Mouse (Mus musculus) intestine, embryonic 15.5 days (tissue): Measurements from ENCODE around the gene Gm7029. TPM values are rescaled to one million over a fixed set of nuclear protein-coding genes. Genes with fewer than 3 reads are reported as not detected.
"Not testable (repeated sequence)": the region's sequence is repeated elsewhere in the genome, so short reads cannot be mapped to it uniquely, and the experiment has no call there.

ENCODE experiments used
- ATAC-seq: fragments of 200-750 bp; cut with Nextera tagmentation; 2 replicates; pipeline ENCODE4 v1.8.0; 2017; ENCODE audit warnings: moderate TSS enrichment, moderate library complexity
- H3K27ac ChIP-seq: fragments of 300-500 bp; sonication (generic); 2 replicates; pipeline ENCODE4 v1.5.1; 2015; ENCODE audit warnings: mild to moderate bottlenecking, inconsistent platforms
- H3K27me3 ChIP-seq: fragments of 300-500 bp; sonication (generic); replicated peaks from 2 replicates; pipeline ENCODE4 v1.6.1; 2015; ENCODE audit warnings: inconsistent platforms
- H3K36me3 ChIP-seq: fragments of 300-500 bp; sonication (generic); 2 replicates; pipeline ENCODE4 v1.6.1; 2015; ENCODE audit warnings: inconsistent platforms
- H3K4me1 ChIP-seq: fragments of 300-500 bp; sonication (generic); replicated peaks from 2 replicates; pipeline ENCODE4 v1.6.1; 2015; ENCODE audit warnings: inconsistent platforms
- H3K4me2 ChIP-seq: fragments of 300-500 bp; sonication (generic); replicated peaks from 2 replicates; pipeline ENCODE4 v1.6.1; 2015; ENCODE audit warnings: mild to moderate bottlenecking, inconsistent platforms
- H3K4me3 ChIP-seq: fragments of 300-500 bp; sonication (generic); replicated peaks from 2 replicates; pipeline ENCODE4 v1.5.1; 2015; ENCODE audit warnings: inconsistent platforms
- H3K9ac ChIP-seq: fragments of 300-500 bp; sonication (generic); 2 replicates; pipeline ENCODE4 v1.6.1; 2015; ENCODE audit warnings: inconsistent platforms
- H3K9me3 ChIP-seq: fragments of 300-500 bp; sonication (generic); 2 replicates; pipeline ENCODE4 v1.6.1; 2016; ENCODE audit warnings: inconsistent platforms
- WGBS: fragments of 180-500 bp; shearing (Covaris S2); methylation state at CpG from one replicate; pipeline ENCODE4 v1.1.7; 2015; 5-methylcytosine and 5-hydroxymethylcytosine counted together
- polyA plus RNA-seq: library from polyadenylated mRNA; unstranded; fragments of >200 nt; fragmentation: Nextera tagmentation; extraction: Ambion mirVana; gene quantifications from 2 replicates; pipeline ENCODE4 v1.2.1, GENCODE M21; 2015

Gene Gm7029
- polyA plus RNA-seq, 1 experiment from 2014 or later: not detected

DNA sequence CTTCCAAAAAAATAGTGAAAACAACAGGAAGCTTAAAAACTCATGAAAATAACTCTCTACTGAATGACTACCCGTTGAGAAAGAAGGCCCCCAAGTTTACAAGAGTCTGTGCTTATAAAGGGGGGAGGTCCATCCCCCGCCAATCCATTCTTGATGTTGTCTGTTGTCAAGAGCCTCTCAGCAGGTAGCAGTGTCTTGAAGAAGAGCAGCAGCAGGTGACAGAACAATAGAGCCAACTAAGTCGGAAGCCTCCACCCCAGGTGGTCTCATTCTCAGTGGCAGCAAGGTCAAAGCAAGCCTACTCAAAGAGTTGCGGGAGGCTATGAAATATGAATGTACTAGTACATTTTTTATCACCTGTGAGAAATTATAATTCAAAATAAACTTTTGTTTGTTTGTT is 15.8 kb upstream of the Gm7029 start:
- no peaks in the 10 kb centered on the region; the same call in 1 of the 2 replicates for H3K9me3 ChIP-seq
- H3K27ac ChIP-seq: no peak overlapping the region
- no peaks in the 10 kb centered on the region for H3K4me1 ChIP-seq
- no peaks in the 10 kb centered on the region for H3K27me3 ChIP-seq
- no peak for ATAC-seq
- H3K4me2 ChIP-seq: no peak overlapping the region
- no peak overlapping the region for H3K9ac ChIP-seq
- 85% methylated on average over 4 of the region's 4 CpGs for WGBS
- H3K36me3 ChIP-seq: no peaks in the 10 kb centered on the region
- no peak overlapping the region for H3K4me3 ChIP-seq

DNA sequence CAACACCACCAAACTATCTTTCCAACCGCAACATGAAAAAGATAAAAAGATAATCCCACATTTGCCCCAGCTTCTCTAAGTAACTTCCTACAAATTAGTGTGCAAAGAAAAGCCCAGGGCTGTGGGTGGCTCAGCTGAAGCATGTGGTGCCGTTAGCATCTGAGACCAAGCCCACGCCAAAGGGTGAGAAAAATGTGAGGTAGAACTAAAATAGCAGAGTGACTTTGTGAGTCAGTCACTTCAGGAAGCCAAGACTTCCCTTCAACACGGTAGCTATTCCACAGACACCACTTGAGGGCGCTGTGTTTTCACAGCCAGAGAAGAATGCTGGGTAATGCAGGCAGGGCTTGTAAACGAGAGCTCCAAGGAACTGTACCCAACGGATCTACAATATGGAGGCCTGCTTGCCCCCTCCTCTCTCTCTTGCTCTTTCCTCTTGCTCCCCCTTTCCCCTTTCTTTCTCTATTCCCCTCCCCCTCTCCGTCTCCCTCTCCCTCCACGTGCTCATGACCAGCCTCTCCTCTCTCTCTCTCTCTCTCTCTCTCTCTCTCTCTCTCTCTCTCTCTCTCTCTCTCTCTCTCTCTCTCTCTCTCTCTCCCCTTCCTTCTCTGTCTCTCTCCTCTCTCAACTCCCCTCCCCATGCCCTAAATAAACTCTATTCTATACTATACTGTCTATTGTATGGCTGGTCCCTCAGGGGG is 8.2 kb upstream of the Gm7029 start:
- H3K4me2 ChIP-seq: no peak overlapping the region

DNA sequence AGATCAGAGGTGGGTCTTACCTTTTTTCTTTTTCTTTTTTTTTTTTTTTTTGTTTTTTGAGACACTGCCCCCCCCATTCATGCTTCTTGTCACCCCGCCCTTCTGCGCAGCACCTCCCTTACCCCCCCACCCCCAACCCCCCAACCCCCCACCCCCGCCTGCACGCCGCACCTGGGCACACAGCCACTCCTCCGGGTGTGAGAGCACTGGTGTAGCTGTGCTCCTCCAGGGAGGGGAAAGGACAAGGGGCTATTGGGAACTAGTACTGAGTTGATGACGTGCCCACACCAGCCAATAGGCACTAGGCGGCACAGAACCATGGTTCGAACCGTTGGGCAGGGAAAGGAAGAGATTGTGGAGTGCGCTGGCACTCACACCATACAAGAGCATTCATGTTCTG is 774 bp downstream of the Gm7029 start:
- WGBS: 84% methylated on average over 11 of the region's 11 CpGs
- H3K27me3 ChIP-seq: no peaks in the 10 kb centered on the region
- H3K36me3 ChIP-seq: 0 out of 2 replicates have a peak, but pooled peaks cover 3% of the 10 kb centered on the region
- no peak overlapping the region for H3K4me3 ChIP-seq
- no peaks in the 10 kb centered on the region for H3K9me3 ChIP-seq
- H3K27ac ChIP-seq: no peak overlapping the region
- no peak overlapping the region for H3K9ac ChIP-seq
- ATAC-seq: no peak
- no peak overlapping the region for H3K4me2 ChIP-seq
- no peaks in the 10 kb centered on the region for H3K4me1 ChIP-seq

More for the DNA sequence above, 8.2 kb upstream of the Gm7029 start:
- Histone ChIP-seq H3K27me3 (no peaks in the 10 kb centered on the region), H3K9me3 (no peaks in the 10 kb centered on the region), H3K9ac (no peak overlapping the region), H3K4me1 (no peaks in the 10 kb centered on the region), H3K4me3 (no peak overlapping the region), H3K36me3 (no peaks in the 10 kb centered on the region), H3K27ac (no peak overlapping the region)
- ATAC-seq: no peak
- WGBS: 45% methylated on average over 9 of the region's 9 CpGs

DNA sequence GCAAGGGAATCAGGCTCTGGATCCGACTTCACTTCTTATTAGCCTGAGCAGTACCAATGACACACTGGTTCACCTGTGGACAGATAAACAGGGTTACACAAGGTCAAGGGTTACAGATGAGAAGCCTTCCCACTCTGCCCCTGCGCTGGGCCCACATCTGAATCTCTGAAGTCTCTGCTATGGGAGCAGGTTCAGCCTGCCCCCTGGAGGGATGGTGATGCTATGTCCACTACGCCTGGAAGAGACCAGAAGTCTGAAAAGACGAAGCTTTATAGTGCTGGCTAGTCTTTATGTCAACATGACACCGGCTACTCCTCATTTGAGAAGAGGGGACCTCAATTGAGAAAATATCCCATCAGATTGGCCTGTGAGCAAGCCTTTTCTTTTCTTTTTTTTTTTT is 2.2 kb downstream of the Gm7029 start:
- H3K36me3 ChIP-seq, H3K9me3 ChIP-seq, H3K4me3 ChIP-seq, H3K27me3 ChIP-seq, H3K4me1 ChIP-seq, H3K27ac ChIP-seq, ATAC-seq, H3K4me2 ChIP-seq, H3K9ac ChIP-seq: not testable (repeated sequence)
- WGBS: 78% methylated on average over 5 of the region's 5 CpGs

DNA sequence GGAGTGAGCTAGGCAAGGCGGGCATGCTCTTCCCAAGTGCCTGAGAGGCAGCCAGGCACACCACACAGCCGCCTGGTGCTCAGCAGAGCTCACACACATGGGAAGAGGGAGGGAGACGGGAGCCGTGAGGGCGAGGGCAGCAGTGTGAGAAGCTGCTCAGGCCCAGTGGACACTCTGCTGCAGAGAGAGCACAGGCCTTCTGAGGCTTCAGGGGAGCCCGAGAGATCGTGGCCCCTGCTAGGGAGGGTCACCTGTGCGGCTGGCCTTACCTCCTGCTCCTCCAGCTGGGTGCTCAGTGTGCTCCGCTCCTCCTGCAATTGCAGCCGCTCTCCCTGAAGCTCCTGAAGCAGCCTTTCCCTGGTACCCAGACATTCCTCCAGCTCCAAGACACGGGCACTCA is 10.7 kb downstream of the Gm7029 start:
- peaks cover 18% of the 10 kb centered on the region for H3K36me3 ChIP-seq
- 95% methylated on average over 10 of the region's 11 CpGs for WGBS
- not testable (repeated sequence) for H3K4me1 ChIP-seq, H3K4me2 ChIP-seq, ATAC-seq, H3K9ac ChIP-seq, H3K4me3 ChIP-seq, H3K27ac ChIP-seq, H3K27me3 ChIP-seq, H3K9me3 ChIP-seq

DNA sequence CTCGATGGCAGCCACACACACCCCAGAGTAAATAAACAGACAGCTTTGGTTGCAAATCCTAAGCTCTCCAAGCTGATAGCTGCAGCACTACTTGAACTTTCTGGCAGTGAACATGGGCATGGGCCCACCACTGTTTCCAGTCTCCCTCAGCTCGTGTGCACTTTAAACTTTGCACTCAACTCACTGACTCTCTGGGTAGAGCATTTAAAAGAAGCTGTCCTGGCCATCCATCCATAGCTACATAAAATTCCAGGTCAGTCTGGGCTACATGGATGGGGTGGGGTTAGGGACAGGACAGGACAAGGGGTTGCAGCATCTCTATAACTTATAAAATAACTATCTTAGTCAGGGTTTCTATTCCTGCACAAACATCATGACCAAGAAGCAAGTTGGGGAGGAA is 14.2 kb downstream of the Gm7029 start:
- not testable (repeated sequence) for H3K27me3 ChIP-seq, H3K4me3 ChIP-seq, ATAC-seq, H3K9ac ChIP-seq, H3K27ac ChIP-seq, H3K4me1 ChIP-seq, H3K36me3 ChIP-seq, H3K9me3 ChIP-seq, H3K4me2 ChIP-seq
- 30% methylated on average over 2 of the region's 2 CpGs for WGBS

DNA sequence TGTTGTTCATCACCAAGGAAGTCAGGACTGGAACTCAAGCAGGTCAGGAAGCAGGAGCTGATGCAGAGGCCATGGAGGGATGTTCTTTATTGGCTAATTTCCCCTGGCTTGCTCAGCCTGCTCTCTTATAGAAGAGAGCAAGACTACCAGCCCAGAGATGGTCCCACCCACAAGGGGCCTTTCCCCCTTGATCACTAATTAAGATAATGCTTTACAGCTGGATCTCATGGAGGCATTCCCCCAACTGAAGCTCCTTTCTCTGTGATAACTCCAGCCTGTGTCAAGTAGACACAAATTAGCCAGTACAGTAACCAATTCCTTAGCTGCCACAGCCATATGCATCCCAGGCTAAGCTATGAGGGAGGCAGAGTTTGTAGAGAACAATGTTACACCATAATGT is 14.6 kb downstream of the Gm7029 start:
- not testable (repeated sequence) for H3K36me3 ChIP-seq, H3K9me3 ChIP-seq, H3K4me3 ChIP-seq, H3K27ac ChIP-seq, H3K9ac ChIP-seq, H3K4me1 ChIP-seq, ATAC-seq, H3K27me3 ChIP-seq
- H3K4me2 ChIP-seq: peak overlapping the region; percentile 64; the same call in 1 of the 2 replicates

DNA sequence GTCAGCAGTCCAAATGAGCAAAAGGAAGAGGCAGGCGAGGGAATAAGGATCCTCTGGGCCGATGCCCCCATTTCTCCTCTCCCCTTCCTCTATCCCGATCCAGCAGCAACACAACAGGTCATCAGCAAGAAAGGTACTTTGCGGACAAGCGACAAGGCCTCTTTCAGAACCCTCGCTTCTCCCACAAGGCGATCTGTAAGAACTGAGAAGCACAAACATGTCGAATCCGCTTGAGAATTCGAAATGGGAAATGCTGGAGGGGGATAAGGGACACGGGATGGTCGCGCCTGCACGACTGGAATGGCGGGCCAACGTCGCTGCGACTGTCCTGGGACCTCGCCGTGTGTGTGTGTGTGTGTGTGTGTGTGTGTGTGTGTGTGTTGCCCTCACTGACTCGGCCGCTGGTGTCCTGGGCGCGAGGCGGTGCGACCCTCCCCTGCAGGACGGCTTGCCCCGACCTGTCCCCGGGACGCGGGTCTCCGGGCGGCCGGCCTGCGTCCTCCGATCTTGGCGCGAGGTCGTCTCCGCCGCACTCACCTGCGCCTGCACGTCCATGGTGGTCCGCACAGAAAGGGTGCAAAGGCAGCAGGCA is 16.4 kb downstream of the Gm7029 start:
- WGBS: under 1% methylated on average over 36 of the region's 44 CpGs
- not testable (repeated sequence) for H3K9me3 ChIP-seq, H3K4me1 ChIP-seq, H3K27me3 ChIP-seq, H3K36me3 ChIP-seq
- Histone ChIP-seq H3K27ac (peak overlapping the region; percentile 36; the same call in 1 of the 2 replicates), H3K9ac (peak overlapping the region; percentile 56), H3K4me3 (peak overlapping the region; percentile 67), H3K4me2 (peak overlapping the region; percentile 64)
- ATAC-seq: peak; percentile 40

DNA sequence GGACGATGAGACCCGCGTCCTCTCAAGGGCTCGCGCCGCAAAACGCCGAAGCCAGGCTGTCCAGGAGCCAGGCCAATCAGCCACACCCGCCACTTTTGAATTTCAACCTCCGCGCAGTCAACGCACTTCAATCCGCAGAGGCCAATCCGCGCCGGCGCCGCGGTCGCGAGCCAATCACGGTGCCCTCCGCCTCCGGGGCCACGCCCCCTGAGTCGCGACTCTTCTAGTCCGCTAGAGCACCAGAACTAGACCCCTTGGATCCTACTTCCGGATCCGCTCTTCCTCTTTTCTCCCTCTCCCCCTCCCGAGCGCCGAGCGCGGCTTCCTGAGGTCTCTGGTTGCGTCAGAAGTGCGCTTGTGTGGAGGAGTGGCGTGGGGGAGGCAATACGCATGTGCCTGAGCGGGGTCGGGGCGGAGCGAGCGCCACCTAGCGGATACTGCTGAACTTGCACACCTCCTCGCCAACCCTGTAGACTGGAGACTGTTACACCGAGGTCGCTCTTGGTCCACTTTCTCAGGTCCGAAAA is 17.0 kb downstream of the Gm7029 start, which contains the start of gene Kifc1:
Gene Kifc1, minus strand, starts transcription at position 129 of the 527 bp plus-strand sequence.
- Histone ChIP-seq H3K4me3 (peak within 1 kb of the TSS; percentile 67), H3K27ac (peak within 1 kb of the TSS; percentile 36; the same call in 1 of the 2 replicates)
- peak; percentile 99 for ATAC-seq

DNA sequence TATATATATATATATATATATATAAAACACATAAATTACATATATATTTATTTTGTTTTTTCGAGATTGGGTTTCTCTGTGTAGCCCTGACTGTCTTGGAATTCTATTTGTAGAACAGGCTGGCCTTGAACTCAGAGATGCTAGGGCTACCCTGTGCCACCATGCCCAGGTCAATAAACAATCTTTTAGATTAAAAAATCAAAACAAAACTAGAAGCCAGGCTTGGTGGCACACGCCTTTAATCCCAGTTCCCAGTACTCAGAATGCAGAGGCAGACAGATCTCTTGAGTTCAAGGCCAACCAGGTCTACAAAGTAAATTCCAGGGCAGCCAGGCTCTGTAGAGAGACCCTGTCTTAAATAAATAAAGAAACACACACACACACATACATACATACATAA is 17.7 kb downstream of the Gm7029 start:
- Histone ChIP-seq H3K4me2 (no peak overlapping the region), H3K9me3 (no peaks in the 10 kb centered on the region), H3K4me1 (peaks cover 4% of the 10 kb centered on the region; the same call in 1 of the 2 replicates), H3K27ac (no peak overlapping the region), H3K4me3 (no peak overlapping the region), H3K9ac (no peak overlapping the region), H3K27me3 (no peaks in the 10 kb centered on the region), H3K36me3 (no peaks in the 10 kb centered on the region; the same call in 1 of the 2 replicates)
- no peak for ATAC-seq
- WGBS: 55% methylated on average over 2 of the region's 2 CpGs

More for the DNA sequence above, 17.0 kb downstream of the Gm7029 start, which contains the start of gene Kifc1:
- Histone ChIP-seq H3K9me3 (no peaks in the 10 kb centered on the region), H3K36me3 (peaks cover 8% of the 10 kb centered on the region), H3K27me3 (no peaks in the 10 kb centered on the region), H3K9ac (peak within 1 kb of the TSS; percentile 56), H3K4me1 (peaks cover 4% of the 10 kb centered on the region; the same call in 1 of the 2 replicates), H3K4me2 (peak within 1 kb of the TSS; percentile 64)
- WGBS: under 1% methylated on average over 49 of the region's 49 CpGs

DNA sequence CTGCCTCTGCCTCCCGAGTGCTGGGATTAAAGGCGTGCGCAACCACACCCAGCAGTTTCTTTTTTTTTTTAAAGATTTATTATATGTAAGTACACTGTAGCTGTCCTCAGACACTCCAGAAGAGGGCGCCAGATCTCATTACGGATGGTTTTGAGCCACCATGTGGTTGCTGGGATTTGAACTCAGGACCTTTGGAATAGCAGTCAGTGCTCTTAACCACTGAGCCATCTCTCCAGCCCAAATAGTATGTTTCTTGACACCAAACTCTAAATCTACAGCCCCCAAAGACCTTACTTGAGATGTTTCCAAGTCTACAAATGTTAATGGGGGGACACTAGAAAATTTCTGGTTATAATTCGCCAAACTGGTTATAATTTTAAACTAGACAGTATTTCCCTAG is 18.3 kb downstream of the Gm7029 start:
- not testable (repeated sequence) for ATAC-seq, H3K4me1 ChIP-seq, H3K4me3 ChIP-seq, H3K27me3 ChIP-seq, H3K36me3 ChIP-seq, H3K9ac ChIP-seq, H3K27ac ChIP-seq, H3K9me3 ChIP-seq, H3K4me2 ChIP-seq
- 72% methylated on average over 6 of the region's 6 CpGs for WGBS

DNA sequence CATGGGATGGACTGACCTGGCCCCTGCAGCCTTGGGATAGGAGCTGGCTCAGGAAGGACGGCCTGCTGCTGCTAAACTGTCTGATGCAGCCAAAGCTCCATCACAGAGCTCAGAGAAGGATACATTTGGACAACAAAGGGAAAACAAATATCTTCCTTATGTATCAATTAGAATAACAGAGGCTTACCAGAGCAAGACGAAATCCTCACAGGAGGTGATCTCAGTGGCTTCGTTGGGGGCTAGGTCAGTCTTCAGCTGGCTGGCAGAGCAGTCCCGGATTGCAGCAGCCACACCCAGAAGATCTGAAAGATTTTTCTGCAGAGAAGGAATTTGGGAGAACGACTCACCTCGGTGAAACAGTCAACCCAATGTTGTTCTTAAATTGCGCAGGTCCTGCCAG is 18.8 kb downstream of the Gm7029 start:
- Histone ChIP-seq H3K27me3 (no peaks in the 10 kb centered on the region), H3K9me3 (no peaks in the 10 kb centered on the region), H3K27ac (no peak overlapping the region), H3K4me1 (peaks cover 4% of the 10 kb centered on the region; the same call in 1 of the 2 replicates), H3K4me3 (no peak overlapping the region), H3K36me3 (no peaks in the 10 kb centered on the region), H3K4me2 (no peak overlapping the region), H3K9ac (no peak overlapping the region)
- 23% methylated on average over 7 of the region's 7 CpGs for WGBS
- no peak for ATAC-seq
